Mouse (Mus musculus) lung, embryonic 16.5 days (tissue): ENCODE measurements around the gene Cnot4. TPM values are rescaled to one million over a fixed set of nuclear protein-coding genes. Genes with fewer than 3 reads are reported as not detected.

Source experiments
- ATAC-seq: fragments of 200-750 bp; cut with Nextera tagmentation; 2 replicates; pipeline ENCODE4 v1.8.0; 2017; ENCODE audit warnings: low read depth, mild to moderate bottlenecking, moderate library complexity
- H3K27ac ChIP-seq: fragments of 300-500 bp; sonication (generic); 2 replicates; pipeline ENCODE4 v1.5.1; 2014; ENCODE audit warnings: mild to moderate bottlenecking, control low read depth, low read length
- H3K27me3 ChIP-seq: fragments of 300-500 bp; sonication (generic); 2 replicates; pipeline ENCODE4 v1.6.1; 2014; ENCODE audit warnings: low read depth, low read length, mixed read lengths; ENCODE audit not compliant: control insufficient read depth, insufficient read depth
- H3K36me3 ChIP-seq: fragments of 300-500 bp; sonication (generic); 2 replicates; pipeline ENCODE4 v1.6.1; 2014; ENCODE audit warnings: low read length; ENCODE audit not compliant: control insufficient read depth, insufficient read depth
- H3K4me1 ChIP-seq: fragments of 300-500 bp; sonication (generic); replicated peaks from 2 replicates; pipeline ENCODE4 v1.6.1; 2014; ENCODE audit warnings: low read length, mixed read lengths; ENCODE audit not compliant: control insufficient read depth, insufficient read depth
- H3K4me2 ChIP-seq: fragments of 300-500 bp; sonication (generic); 2 replicates; pipeline ENCODE4 v1.6.1; 2014; ENCODE audit warnings: low read depth, low read length, control low read depth
- H3K4me3 ChIP-seq: fragments of 300-500 bp; sonication (generic); 2 replicates; pipeline ENCODE4 v1.5.1; 2014; ENCODE audit warnings: mild to moderate bottlenecking, low read length, control low read depth
- H3K9ac ChIP-seq: fragments of 300-500 bp; sonication (generic); 2 replicates; pipeline ENCODE4 v1.6.1; 2014; ENCODE audit warnings: low read length, control low read depth
- H3K9me3 ChIP-seq: fragments of 300-500 bp; sonication (generic); 2 replicates; pipeline ENCODE4 v1.6.1; 2016; ENCODE audit warnings: low read length; ENCODE audit not compliant: control insufficient read depth
- WGBS: fragments of 180-500 bp; shearing (Covaris S2); extraction: QIAGEN DNeasy Blood & Tissue Kit; methylation state at CpG from one replicate; pipeline ENCODE4 v1.1.7; 2014; 5-methylcytosine and 5-hydroxymethylcytosine counted together
- polyA plus RNA-seq: library from polyadenylated mRNA; unstranded; fragments of >200 nt; fragmentation: Nextera tagmentation; extraction: Ambion mirVana; gene quantifications from 2 replicates; pipeline ENCODE4 v1.2.1, GENCODE M21; 2015

Cnot4 gene
- polyA plus RNA-seq, 1 experiment from 2014 or later, result 28.1 TPM

- no peaks in the 10 kb centered on the region for H3K9me3 ChIP-seq
- H3K4me3 ChIP-seq, result no peak overlapping the region
- no peak overlapping the region for H3K27ac ChIP-seq
- no peaks in the 10 kb centered on the region for H3K36me3 ChIP-seq
- H3K4me1 ChIP-seq, result no peaks in the 10 kb centered on the region
- H3K27me3 ChIP-seq, result no peaks in the 10 kb centered on the region
- whole genome bisulfite sequencing, result 94% methylated on average over 5 of the region's 5 CpGs
- H3K9ac ChIP-seq, result no peak overlapping the region
- no peak for ATAC-seq
- H3K4me2 ChIP-seq, result no peak overlapping the region
Observed at GRCm38 (mm10) chr6:35016624-35017023, 116.9 kb downstream of the Cnot4 start.

DNA sequence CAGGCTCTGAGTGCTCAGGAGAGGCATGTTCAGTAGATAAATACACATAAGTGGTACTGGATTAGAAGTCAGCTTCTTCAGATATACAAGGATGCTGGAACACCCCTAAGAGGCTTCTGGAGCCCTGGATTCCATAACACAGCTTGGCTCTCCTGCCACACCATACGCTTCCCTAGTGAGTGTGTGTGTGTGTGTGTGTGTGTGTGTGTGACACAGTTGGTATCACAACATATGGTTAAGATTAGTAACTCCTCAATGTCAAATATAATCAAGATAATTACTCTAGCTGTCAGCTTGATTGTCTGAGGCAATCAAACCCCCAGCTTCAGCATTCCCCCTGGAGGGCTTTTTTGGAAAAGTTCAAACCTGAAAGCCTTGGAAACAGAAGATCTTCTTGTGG, 121.6 kb downstream of the Cnot4 start:
- no peaks in the 10 kb centered on the region for H3K27me3 ChIP-seq
- no peak for ATAC-seq
- H3K4me3 ChIP-seq, result no peak overlapping the region
- no peaks in the 10 kb centered on the region for H3K36me3 ChIP-seq
- H3K9me3 ChIP-seq, result no peaks in the 10 kb centered on the region
- no peak overlapping the region for H3K9ac ChIP-seq
- WGBS, result 68% methylated on average over 1 of the region's 1 CpGs
- H3K4me2 ChIP-seq, result no peak overlapping the region
- H3K27ac ChIP-seq, result no peak overlapping the region
- H3K4me1 ChIP-seq, result no peaks in the 10 kb centered on the region

- no peaks in the 10 kb centered on the region for H3K36me3 ChIP-seq
- H3K4me1 ChIP-seq, result no peaks in the 10 kb centered on the region
- WGBS, result 94% methylated on average over 5 of the region's 5 CpGs
- no peak overlapping the region for H3K9ac ChIP-seq
- no peak overlapping the region for H3K4me2 ChIP-seq
- no peak for ATAC-seq
- H3K27me3 ChIP-seq, result no peaks in the 10 kb centered on the region
- no peak overlapping the region for H3K4me3 ChIP-seq
- no peaks in the 10 kb centered on the region for H3K9me3 ChIP-seq
- H3K27ac ChIP-seq, result no peak overlapping the region
Observed at GRCm38 (mm10) chr6:35010705-35011104, 122.8 kb downstream of the Cnot4 start.

DNA sequence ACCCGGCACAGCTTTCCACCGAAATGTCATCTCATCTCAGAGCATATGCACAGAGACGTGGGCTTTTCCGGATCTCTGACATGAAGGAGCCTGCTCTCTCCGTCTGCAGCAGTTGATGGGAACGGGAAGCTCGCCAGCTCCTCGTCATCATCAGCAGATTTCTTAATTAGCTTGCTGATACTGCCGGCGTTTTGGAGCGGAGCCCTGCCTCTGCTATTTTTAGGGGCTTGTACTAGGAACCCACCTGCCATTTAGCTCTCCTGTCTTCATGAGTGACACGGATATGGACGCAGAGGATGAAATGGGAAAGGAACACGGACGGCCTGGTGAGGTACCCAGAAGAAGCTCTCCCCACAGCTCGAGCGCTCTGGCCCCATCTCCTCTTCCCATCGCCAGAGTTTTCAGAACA, 131.3 kb downstream of the Cnot4 start:
- H3K4me3 ChIP-seq, result no peak overlapping the region
- ATAC-seq, result peak; percentile 43; the same call in 1 of the 2 replicates
- 0 out of 2 replicates have a peak, but pooled peaks cover 3% of the 10 kb centered on the region for H3K9me3 ChIP-seq
- no peaks in the 10 kb centered on the region for H3K36me3 ChIP-seq
- no peaks in the 10 kb centered on the region; the same call in 1 of the 2 replicates for H3K4me1 ChIP-seq
- H3K27me3 ChIP-seq, result no peaks in the 10 kb centered on the region; the same call in 1 of the 2 replicates
- H3K27ac ChIP-seq, result no peak overlapping the region
- no peak overlapping the region for H3K9ac ChIP-seq
- H3K4me2 ChIP-seq, result peak overlapping the region; percentile 34
- 49% methylated on average over 18 of the region's 18 CpGs for WGBS

- H3K4me2 ChIP-seq, result 0 out of 2 replicates have a peak overlapping the region, but pooled peaks have one; percentile 11
- no peaks in the 10 kb centered on the region; the same call in 1 of the 2 replicates for H3K27me3 ChIP-seq
- H3K9me3 ChIP-seq, result no peaks in the 10 kb centered on the region
- 9% methylated on average over 4 of the region's 4 CpGs for WGBS
- H3K9ac ChIP-seq, result no peak overlapping the region
- H3K36me3 ChIP-seq, result no peaks in the 10 kb centered on the region
- peaks cover 4% of the 10 kb centered on the region; the same call in 1 of the 2 replicates for H3K4me1 ChIP-seq
- H3K27ac ChIP-seq, result no peak overlapping the region
- ATAC-seq, result peak; percentile 39
- H3K4me3 ChIP-seq, result no peak overlapping the region
Observed at GRCm38 (mm10) chr6:34999101-34999500, 134.4 kb downstream of the Cnot4 start.

GRCm38 (mm10) chr6:34996496-34996895, 137.0 kb downstream of the Cnot4 start:
- Histone ChIP-seq H3K4me2 (no peak overlapping the region), H3K36me3 (no peaks in the 10 kb centered on the region), H3K27ac (no peak overlapping the region), H3K4me1 (peaks cover 4% of the 10 kb centered on the region; the same call in 1 of the 2 replicates), H3K9me3 (no peaks in the 10 kb centered on the region), H3K4me3 (no peak overlapping the region), H3K9ac (no peak overlapping the region), H3K27me3 (no peaks in the 10 kb centered on the region; the same call in 1 of the 2 replicates)
- ATAC-seq, result no peak
- WGBS, result 66% methylated on average over 4 of the region's 4 CpGs

- Histone ChIP-seq H3K4me2 (peak overlapping the region; percentile 72), H3K4me1 (peaks cover 4% of the 10 kb centered on the region; the same call in 1 of the 2 replicates), H3K4me3 (peak overlapping the region; percentile 41), H3K27me3 (no peaks in the 10 kb centered on the region; the same call in 1 of the 2 replicates), H3K9me3 (no peaks in the 10 kb centered on the region), H3K36me3 (no peaks in the 10 kb centered on the region), H3K9ac (peak overlapping the region; percentile 55), H3K27ac (no peak overlapping the region; the same call in 1 of the 2 replicates)
- peak; percentile 81 for ATAC-seq
- WGBS, result 7% methylated on average over 13 of the region's 13 CpGs
Observed at GRCm38 (mm10) chr6:34995265-34995681, 138.3 kb downstream of the Cnot4 start.

DNA sequence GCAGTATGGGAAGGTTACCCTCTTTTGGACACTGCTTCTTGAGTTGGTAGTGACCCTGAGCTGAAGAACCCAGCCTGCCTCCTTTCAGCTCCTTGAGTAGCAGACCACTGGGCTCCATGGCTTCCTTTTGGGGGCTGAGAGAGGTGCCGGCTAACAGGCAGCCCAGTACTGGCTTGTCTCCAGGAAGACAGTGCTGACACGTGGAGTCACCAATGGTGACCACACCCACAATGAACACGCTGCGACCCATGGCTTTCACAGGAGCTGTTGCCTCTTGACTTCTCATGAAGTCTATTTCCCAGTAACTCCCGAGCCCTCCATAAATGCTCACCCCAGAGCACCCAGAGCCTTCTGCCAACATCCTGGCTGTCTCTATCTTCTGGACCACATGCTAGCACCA, 138.8 kb downstream of the Cnot4 start:
- Histone ChIP-seq H3K4me2 (peak overlapping the region; percentile 72), H3K27me3 (no peaks in the 10 kb centered on the region; the same call in 1 of the 2 replicates), H3K9me3 (no peaks in the 10 kb centered on the region), H3K4me1 (peaks cover 4% of the 10 kb centered on the region; the same call in 1 of the 2 replicates), H3K9ac (peak overlapping the region; percentile 55; the same call in 1 of the 2 replicates), H3K4me3 (peak overlapping the region; percentile 41; the same call in 1 of the 2 replicates), H3K27ac (no peak overlapping the region), H3K36me3 (no peaks in the 10 kb centered on the region)
- 0 out of 2 replicates have a peak, but pooled peaks have one; percentile 23 for ATAC-seq
- 36% methylated on average over 5 of the region's 5 CpGs for WGBS

DNA sequence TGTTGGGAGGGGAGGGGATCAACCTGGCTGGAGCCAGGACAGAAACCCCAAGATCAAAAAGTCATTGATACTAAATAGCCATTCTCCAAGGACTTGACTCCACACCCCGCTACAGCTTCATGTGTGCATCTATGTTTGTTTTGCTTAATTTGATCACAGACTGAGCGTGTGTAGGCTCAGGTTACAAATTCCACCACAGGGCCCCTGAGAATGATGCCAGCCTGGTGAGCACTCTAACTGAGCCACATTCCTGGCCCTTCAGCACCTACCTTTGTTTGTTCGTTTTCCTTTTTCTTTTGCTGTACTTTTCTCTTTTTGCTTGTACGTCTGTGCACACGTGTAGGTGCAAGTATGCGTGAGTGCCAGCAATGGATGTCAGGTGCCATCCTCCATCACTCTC, 144.3 kb downstream of the Cnot4 start:
- Histone ChIP-seq H3K9ac (no peak overlapping the region), H3K9me3 (no peaks in the 10 kb centered on the region), H3K4me3 (no peak overlapping the region), H3K36me3 (no peaks in the 10 kb centered on the region), H3K27me3 (no peaks in the 10 kb centered on the region), H3K4me2 (no peak overlapping the region), H3K4me1 (peaks cover 10% of the 10 kb centered on the region), H3K27ac (no peak overlapping the region)
- ATAC-seq, result peak; percentile 13; the same call in 1 of the 2 replicates
- 60% methylated on average over 6 of the region's 6 CpGs for WGBS
